Mouse (Mus musculus): ENCODE data around the gene Mbd6.

GRCm38 (mm10) chr10:127292987-127293538, 4.2 kb upstream of the Mbd6 start:
- TF ChIP-seq GATA1 (IDR thresholded peaks at IDR 0.05; ENCODE audit: borderline replicate concordance, low read length) (no peak), CTCF (IDR thresholded peaks at IDR 0.05; ENCODE audit: low read depth, low read length) (no peak), GATA2 (IDR thresholded peaks at IDR 0.05; ENCODE audit: borderline replicate concordance, low read depth, low read length) (no peak), TAL1 (conservative IDR thresholded peaks at IDR 0.05; ENCODE audit: low read depth, low read length) (no peak)
